Mouse (Mus musculus): ENCODE measurements around the gene Zmiz1.

DNA sequence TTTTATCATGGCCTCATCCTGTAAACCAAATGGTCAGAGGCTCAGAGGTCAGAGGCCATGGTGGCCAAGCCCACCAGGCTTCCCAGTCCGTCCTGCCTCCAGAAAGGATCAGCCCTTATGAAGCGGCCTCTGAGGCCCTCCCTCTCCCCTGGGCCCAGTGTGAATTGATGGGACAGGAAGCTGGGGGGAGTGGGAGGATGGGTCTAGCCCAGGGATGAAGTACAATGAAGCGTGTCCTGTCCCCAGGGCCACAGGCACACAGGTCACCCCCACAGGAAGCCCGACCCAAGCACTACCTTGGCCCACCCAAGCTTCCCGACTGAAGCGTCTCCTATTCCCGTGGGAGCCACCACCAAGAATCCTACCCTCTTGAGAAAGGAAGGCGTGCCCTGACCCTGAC, 66.7 kb downstream of the Zmiz1 start:
- TF ChIP-seq CTCF (IDR thresholded peaks at IDR 0.05; ENCODE audit: control insufficient read depth, insufficient read depth, insufficient read length) (no peak), MYOD1 (IDR thresholded peaks at IDR 0.05; ENCODE audit: control insufficient read depth, insufficient read length, low read depth) (no peak), CEBPB (IDR thresholded peaks at IDR 0.05; ENCODE audit: low read depth) (no peak), MYOG (IDR thresholded peaks at IDR 0.05; ENCODE audit: control insufficient read depth, extremely low read depth, insufficient read length) (no peak), FOSL1 (IDR thresholded peaks at IDR 0.05; ENCODE audit: insufficient read depth, low read length, poor library complexity, severe bottlenecking) (no peak)

Measured in C2C12 (cell line).